ENCODE assay signal across 13 mouse cellular contexts in genomic region chr1:116240538-116240937, GRCm38 (mm10).
"Had no signal": no experiment of that assay in that cellular context is flagged by ENCODE, and none has a peak within 500 bp of the region (broad histone marks: within the 10 kb centered on the region; RNA-seq: fewer than 3 reads in every experiment).

No protein-coding gene starts in this region.

- H3K9me3 ChIP-seq: limb, embryonic 10.5 days; liver, embryonic 15.5 days had no signal

- H3K9ac ChIP-seq: liver, embryonic 15.5 days had no signal

- ATAC-seq: intestine, postnatal 0 days; lung, postnatal 0 days had no signal

- H3K36me3 ChIP-seq: limb, embryonic 10.5 days; liver, embryonic 15.5 days had no signal

- H3K27ac ChIP-seq: left cerebral cortex, adult 2 months; limb, embryonic 10.5 days; liver, embryonic 15.5 days; stomach, postnatal 0 days had no signal

- H3K27me3 ChIP-seq: liver, embryonic 15.5 days had no signal

- H3K4me1 ChIP-seq: limb, embryonic 10.5 days; liver, embryonic 15.5 days had no signal

- H3K4me2 ChIP-seq: liver, embryonic 11.5 days; liver, embryonic 15.5 days had no signal

- H3K4me3 ChIP-seq: left cerebral cortex, adult 2 months; limb, embryonic 10.5 days; liver, embryonic 15.5 days had no signal

- DNase-seq: kidney, adult 8-10 months; kidney, postnatal 25 days; lung, adult 2 months; lung, postnatal 36 days; right cerebral cortex, postnatal 14 days; thymus, postnatal 4 days had no signal
